Mouse (Mus musculus) liver, adult 2 months (tissue): ENCODE measurements around the gene Galr2.
A peak's percentile ranks its signal among the peaks of the same experiment; 100 is the strongest.

Source experiments
- CTCF ChIP-seq: fragments of 200-500 bp; IDR thresholded peaks from 2 replicates; pipeline ENCODE4 v1.5.1; 2011; ENCODE audit warnings: low read depth, low read length, control low read depth
- POLR2A ChIP-seq: fragments of 200-500 bp; IDR thresholded peaks from 2 replicates; pipeline ENCODE4 v1.6.1; 2011; ENCODE audit warnings: low read length, control low read depth; ENCODE audit not compliant: insufficient read depth; ENCODE audit errors: extremely low read depth

DNA sequence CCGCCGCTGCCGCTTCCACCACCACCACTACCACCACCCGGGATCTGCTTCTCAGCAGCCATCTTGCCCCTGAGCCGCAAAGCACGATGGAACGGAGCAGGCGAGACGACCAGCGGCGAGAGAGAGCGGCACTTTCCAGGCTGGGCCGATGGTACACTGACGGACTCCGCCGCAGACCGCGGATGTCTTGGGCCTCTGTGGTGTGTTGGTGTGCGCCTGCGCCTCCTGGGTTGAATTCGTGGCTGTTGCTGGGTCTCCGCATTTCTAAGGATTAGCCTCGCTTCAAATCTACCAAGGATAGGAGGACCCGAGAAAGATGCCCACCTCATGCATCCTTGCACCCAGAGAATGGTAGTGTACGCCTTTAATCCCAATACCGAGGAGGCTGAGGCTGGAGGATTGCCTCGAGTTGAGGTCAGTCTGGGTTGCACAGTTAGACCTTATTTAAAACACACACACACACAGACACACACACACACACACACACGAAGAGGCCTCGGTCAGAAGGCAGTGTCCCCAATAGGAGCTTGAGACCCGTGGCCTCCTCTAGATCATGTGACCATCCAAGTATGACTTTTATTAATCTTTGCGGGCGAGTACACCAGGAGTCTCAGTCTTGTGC lies 6.6 kb upstream of the Galr2 start, which contains the start of gene Srp68:
- TF ChIP-seq CTCF, result no peak
- TF ChIP-seq POLR2A, result peak; percentile 84; the same call in 1 of the 2 replicates
